Mouse (Mus musculus): Measurements from ENCODE around the gene Aspa.
"Not testable (repeated sequence)": the region's sequence is repeated elsewhere in the genome, so short reads cannot be mapped to it uniquely, and the experiment has no call there.

Gene Aspa

DNA sequence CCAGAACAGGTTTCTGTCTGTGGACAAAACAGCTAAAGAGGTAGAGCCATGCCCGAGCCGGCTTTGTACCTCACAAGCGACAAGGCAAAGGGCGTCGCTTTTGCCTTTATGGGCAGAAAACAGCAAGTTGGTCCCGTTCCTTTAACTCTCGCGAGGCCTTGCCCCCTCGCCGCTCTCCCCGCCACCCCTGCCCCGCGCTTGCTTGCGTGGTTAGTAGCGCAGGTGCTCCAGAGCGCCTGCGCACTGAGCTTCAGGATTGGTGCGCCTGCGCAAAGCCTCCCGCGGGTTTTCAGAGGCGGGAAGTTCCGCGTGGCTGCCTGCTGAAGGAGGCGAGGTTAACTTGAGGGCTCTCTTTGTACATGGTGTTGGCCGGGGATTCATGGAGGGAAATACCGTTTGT is at the start of gene Aspa, which contains the start of the genes Gm49340 and Spata22:
Gene Aspa, minus strand, starts transcription at position 155 of the 400 bp plus-strand sequence.
Gene Gm49340, plus strand, starts transcription at position 300 of the 400 bp plus-strand sequence.
Gene Spata22, plus strand, starts transcription at position 300 of the 400 bp plus-strand sequence.
- no peak for DNase-seq

GRCm38 (mm10) chr11:73370946-73371345 is 41.5 kb upstream of the Aspa start, which contains the start of gene Olfr376:
Gene Olfr376, plus strand, starts transcription at chr11:73371246.
- DNase-seq = no peak

DNA sequence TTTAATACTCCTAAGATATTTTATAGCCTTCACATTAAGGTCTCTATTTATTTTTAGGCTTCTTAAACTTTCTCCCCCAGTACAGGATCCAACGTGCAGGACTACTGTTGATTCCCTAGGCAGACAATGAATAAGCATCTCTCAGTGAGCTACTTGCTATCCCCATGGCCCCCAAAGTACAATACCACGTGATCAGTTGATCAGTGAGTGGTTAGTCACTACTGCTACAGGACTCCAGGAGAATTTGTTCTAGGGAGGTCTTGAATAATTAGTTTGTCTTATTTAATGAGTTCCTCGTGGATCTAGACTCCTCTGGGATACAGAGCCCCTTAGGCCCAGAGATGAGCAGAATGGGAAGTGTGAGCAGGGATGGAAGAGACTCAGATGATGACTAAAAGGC is 21.1 kb upstream of the Aspa start, which contains the start of gene Olfr20:
Gene Olfr20, plus strand, starts transcription at position 301 of the 400 bp plus-strand sequence.
- no peak for DNase-seq

DNA sequence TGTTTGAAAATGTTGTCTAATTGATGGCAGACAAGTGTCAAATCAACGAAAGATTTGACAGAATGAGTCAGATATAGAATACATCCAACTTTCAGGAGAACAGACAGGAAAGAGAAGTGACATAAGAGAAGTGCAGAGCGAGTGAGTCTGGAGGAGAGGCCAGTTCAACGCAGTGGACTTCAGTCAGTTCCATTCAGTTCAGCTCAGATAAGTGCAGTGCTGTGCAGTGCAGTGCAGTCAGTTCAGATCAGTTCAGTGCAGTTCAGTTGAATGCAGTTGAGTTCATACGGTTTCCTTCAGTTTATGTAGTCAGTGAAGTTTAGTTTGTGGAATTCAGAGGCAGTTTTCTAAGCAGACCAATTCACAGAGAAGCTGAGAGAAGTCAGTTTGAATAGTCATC is 7.5 kb upstream of the Aspa start:
- no peak for DNase-seq

GRCm38 (mm10) chr11:73333357-73333756 is 4.0 kb upstream of the Aspa start:
- DNase-seq = no peak

DNA sequence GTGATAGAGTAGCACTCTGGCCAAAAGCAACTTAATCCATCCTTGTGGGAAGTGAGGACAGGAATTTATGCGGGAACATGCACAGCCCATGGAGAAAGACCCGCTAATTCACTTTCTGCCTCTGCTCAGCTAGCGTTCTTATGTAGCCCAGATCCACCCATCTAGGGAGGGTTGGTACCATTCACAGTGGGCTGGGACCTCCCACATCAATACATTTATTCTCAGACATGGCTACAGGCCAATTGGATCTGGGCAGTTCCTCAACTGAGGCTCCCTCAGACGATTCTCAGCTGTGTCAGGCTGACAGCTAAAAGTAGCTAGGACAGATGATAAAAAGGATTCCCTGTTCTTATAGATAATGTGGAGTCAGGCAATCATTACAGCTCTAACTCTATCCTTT is 2.0 kb downstream of the Aspa start:
- DNase-seq = no peak

DNA sequence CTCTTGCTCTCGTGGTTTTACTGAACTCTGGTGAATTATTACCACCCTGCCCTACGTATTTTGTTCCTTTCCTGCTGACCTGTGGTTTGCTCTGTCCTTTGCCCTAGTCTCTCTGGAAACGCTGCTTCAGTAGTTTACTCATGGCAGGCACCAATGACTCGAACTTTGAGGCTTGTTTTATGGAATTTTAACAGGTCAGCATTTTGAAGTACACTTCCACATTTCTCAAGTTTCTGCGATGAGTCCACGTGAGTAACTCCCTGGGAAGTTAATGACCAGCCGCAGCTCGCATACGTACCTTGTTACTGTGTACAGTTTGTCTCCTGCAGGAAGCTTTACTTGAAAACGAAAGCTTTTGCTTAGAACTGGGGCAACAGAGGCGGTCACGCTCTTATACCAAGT is 2.9 kb downstream of the Aspa start:
- peak; percentile 41 for DNase-seq

DNA sequence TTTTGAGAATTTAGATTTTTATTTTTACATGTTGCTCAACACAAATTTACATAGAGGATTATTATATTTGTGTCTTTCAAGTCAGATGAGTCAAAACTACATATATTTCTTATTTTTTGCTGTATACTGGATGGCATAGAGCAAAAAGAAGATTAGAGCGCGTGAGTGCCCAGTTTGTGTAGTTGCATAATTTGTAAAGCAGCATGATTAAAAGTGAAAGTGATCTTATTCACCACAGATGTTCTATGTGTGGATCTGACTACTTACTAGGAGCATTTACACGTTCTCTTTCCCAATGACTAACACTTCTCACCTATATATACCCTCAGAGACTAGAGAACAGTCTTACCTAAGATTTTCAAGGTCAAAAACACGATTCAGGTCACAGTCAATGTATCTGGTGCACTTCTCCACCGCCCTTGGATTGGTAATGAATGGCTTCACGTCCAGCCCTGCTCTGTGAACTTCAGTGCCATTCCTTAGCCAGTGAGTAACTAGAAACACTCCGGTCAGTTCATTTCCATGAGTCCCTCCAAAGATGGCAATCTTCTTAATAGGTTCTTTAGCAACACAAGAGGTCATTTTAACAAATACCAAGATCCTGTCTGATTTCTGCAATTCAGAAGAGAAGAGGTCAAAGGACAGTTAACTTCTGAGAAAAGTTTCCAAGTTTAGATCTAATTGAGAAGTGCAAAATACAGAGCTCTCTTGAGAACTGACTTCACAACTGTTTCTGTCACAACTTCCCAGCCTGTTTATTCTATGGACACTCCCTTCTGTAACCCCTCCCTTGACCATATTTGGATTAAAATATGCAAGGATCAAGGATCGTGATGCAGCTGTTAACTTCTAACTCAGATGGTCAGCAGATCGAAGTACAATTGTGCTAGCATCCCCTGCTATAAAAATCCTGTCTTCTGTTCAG is 5.2 kb downstream of the Aspa start:
- DNase-seq = peak; percentile 18

- not testable (repeated sequence) for DNase-seq
Observed at GRCm38 (mm10) chr11:73321064-73321463, 8.3 kb downstream of the Aspa start.

GRCm38 (mm10) chr11:73318581-73318980 is 10.8 kb downstream of the Aspa start:
- not testable (repeated sequence) for DNase-seq

DNA sequence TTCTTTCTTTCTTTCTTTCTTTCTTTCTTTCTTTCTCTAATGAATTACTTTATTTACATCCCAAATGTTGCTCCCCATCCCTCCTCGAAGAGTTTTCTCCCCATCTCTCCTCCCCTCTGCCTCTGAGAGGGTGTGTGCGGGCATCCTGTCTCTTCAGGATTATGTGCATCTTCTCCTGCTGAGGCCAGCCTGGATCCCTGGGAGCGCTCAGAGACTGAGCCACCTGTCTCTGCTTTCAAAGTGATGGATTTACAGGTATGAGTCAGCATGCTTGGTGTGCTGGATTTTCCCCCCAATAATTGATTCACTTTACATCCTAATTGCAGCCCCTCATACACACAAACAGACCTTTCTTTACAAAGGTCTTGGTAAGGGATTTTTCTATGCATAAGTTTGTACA is 13.4 kb downstream of the Aspa start:
- DNase-seq = no peak

- DNase-seq = no peak
Observed at GRCm38 (mm10) chr11:73303123-73303522, 26.3 kb downstream of the Aspa start.

- no peak for DNase-seq
Observed at GRCm38 (mm10) chr11:73289621-73290020, 39.8 kb downstream of the Aspa start.

DNA sequence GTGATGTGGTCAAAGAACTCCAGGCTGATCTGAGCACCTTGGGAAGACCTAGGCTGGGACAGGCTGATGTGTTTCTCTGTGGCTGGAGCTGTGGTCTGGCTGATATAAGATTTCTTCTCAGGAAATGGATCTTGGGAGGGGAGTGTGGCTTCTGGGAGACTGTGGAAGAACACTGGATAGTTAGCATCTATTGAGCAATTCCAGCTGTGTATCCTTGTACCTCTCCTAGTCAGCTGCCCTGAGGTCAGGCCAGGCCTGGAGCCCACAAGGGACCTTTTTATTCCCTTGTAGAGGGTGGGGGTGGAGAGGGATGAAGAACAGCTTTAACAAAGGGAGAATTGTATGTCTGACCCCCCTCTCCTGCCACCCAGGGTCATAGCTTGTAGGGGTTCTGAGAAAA is 45.0 kb downstream of the Aspa start:
- DNase-seq = no peak

- peak; percentile 31 for DNase-seq
Observed at GRCm38 (mm10) chr11:73283926-73284325, 45.5 kb downstream of the Aspa start.

GRCm38 (mm10) chr11:73283369-73283768 is 46.0 kb downstream of the Aspa start:
- DNase-seq = peak; percentile 25

- DNase-seq = peak; percentile 57
Observed at GRCm38 (mm10) chr11:73281528-73282027, 47.8 kb downstream of the Aspa start.

DNA sequence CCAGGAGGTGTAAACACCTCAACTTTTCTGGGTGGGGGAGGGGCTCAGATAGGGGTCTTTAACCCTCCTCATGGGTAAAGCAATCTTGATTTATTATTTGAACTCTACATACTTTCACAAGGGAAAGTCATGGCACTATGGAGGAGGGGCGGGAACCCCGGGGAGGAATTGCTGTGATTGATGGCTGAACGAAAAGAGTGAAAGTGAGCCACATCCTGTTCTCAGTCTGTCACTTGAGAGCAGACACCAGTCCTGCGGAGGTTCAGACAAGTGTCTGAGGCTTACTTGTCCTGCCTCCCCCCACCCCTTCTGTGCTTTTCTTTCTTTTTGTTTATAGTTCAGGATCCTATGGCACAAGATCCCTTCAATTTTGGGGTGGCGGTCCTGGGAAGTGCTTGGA is 48.7 kb downstream of the Aspa start:
- DNase-seq = no peak

DNA sequence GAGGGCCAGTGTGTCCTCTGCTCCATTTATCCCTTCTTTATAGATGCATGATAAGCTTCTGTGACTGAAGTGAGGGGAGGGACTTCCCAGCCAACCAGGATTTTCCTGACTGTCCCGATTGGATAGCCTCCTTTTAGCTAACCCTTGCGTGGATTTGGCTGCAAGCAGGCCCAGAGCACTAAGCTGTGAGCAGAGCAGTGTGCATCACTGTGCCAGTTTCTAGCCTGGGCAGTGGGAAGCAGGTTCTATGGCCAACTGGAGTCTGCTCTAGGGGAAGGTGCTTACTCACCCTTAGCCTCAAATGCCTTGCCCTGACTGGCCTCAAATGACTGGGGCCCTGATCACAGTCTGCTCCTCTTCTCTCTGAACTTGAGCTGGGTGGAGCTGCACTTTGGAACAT is 54.6 kb downstream of the Aspa start:
- no peak for DNase-seq

DNA sequence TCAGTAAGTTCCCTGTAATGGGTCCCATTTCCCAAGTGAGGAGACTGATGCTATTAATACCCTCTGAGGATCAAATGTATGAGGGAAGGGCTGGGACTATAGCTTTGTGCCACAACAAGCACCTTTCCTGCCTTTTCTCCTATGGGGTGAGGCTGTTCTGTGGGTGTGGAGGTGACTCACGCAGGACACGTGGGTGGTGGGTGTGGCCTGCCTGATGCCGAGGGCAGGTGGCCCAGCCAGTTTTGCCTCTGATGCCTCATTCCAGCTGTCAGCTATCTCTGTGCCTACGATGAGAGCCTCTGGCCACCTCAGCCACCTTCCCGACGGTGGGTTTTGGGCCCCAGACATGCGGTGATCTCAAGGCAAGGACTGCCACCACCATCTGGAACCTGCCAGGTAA is 62.1 kb downstream of the Aspa start, which contains the start of gene Trpv3:
Gene Trpv3, plus strand, starts transcription at position 122 of the 400 bp plus-strand sequence.
- no peak for DNase-seq

DNA sequence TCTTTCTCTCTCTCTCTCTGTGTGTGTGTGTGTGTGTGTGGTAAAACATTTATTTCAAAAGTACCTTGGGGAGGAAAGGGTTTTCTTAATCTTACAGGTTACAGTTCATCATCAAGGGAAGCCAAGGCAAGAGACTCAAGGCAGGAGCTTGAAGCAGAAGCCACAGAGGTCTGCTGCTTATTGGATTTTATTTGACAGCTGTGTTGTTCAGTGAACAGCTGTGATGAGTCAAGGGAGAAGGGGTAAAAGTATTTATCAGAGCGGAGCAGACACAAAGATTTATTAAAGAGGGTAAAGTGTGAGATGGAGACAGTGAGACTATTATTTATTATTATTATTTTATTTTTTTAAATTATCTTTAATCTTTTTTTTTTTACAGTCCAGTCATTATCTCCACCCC is 68.0 kb downstream of the Aspa start:
- DNase-seq = no peak

- DNase-seq = no peak
Observed at GRCm38 (mm10) chr11:73260457-73260856, 68.9 kb downstream of the Aspa start.

- DNase-seq = no peak
Observed at GRCm38 (mm10) chr11:73258664-73259063, 70.7 kb downstream of the Aspa start.

DNA sequence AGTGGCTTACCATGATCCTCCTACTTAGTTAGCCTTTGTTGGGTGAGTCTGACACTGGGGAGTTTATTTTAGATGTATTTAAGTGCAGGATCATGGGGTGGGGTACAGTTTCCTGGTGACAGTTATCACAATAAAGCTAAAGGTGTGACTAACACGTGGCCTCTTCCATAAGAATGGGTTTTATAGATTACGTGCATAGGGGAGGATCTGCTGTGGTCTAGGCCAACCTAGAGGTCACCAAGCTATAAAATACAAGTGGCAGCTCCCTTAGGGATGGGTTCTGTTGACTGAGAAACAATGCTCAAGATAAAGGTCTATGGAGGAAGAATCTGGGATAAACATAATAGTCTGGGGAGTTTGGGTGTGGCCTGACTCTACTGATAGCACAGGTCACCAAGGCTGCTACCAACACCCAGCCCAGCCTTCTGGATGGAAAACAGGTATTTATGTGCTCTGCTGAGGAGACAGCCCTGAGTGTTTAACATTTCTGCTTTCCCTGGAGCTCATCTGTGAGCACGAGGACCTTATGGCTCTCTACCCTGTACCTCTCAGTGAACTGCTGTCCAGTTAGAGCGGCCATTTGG is 71.9 kb downstream of the Aspa start:
- DNase-seq = no peak

All from lung, postnatal 36 days (tissue).